Mouse (Mus musculus) forebrain, embryonic 11.5 days (tissue): Measurements from ENCODE around the gene Ccdc134. TPM values are rescaled to one million over a fixed set of nuclear protein-coding genes. Genes with fewer than 3 reads are reported as not detected.
"Not testable (repeated sequence)": the region's sequence is repeated elsewhere in the genome, so short reads cannot be mapped to it uniquely, and the experiment has no call there.

ENCODE experiments used
- ATAC-seq: fragments of 200-750 bp; cut with Nextera tagmentation; replicated peaks from 2 replicates; pipeline ENCODE4 v1.8.0; 2017; ENCODE audit warnings: moderate TSS enrichment; ENCODE audit not compliant: low FRiP score
- DNase-seq: peaks from one replicate; pipeline ENCODE4 v3.0.0-alpha.2; 2017; ENCODE audit warnings: low spot score
- H3K27ac ChIP-seq: fragments of 300-500 bp; sonication (generic); 2 replicates; pipeline ENCODE4 v1.5.1; 2014; ENCODE audit warnings: low read depth, low read length
- H3K27me3 ChIP-seq: fragments of 300-500 bp; sonication (generic); 2 replicates; pipeline ENCODE4 v1.6.1; 2014; ENCODE audit warnings: mild to moderate bottlenecking, low read length, mixed read lengths; ENCODE audit not compliant: control insufficient read depth, insufficient read depth
- H3K36me3 ChIP-seq: fragments of 300-500 bp; sonication (generic); 2 replicates; pipeline ENCODE4 v1.6.1; 2014; ENCODE audit warnings: mild to moderate bottlenecking, low read length, moderate library complexity, mixed read lengths; ENCODE audit not compliant: control insufficient read depth, insufficient read depth
- H3K4me1 ChIP-seq: fragments of 300-500 bp; sonication (generic); replicated peaks from 2 replicates; pipeline ENCODE4 v1.6.1; 2014; ENCODE audit warnings: low read length, mixed read lengths; ENCODE audit not compliant: control insufficient read depth, insufficient read depth
- H3K4me2 ChIP-seq: fragments of 300-500 bp; sonication (generic); 2 replicates; pipeline ENCODE4 v1.6.1; 2014; ENCODE audit warnings: low read depth, mild to moderate bottlenecking, low read length, moderate library complexity, mixed read lengths; ENCODE audit not compliant: severe bottlenecking
- H3K4me3 ChIP-seq: fragments of 300-500 bp; sonication (generic); 2 replicates; pipeline ENCODE4 v1.5.1; 2014; ENCODE audit warnings: low read depth, low read length
- H3K9ac ChIP-seq: fragments of 300-500 bp; sonication (generic); 2 replicates; pipeline ENCODE4 v1.6.1; 2014; ENCODE audit warnings: low read length
- H3K9me3 ChIP-seq: fragments of 300-500 bp; sonication (generic); 2 replicates; pipeline ENCODE4 v1.6.1; 2016; ENCODE audit warnings: low read length, mixed read lengths; ENCODE audit not compliant: control insufficient read depth
- WGBS: fragments of 180-500 bp; shearing (Covaris S2); extraction: QIAGEN DNeasy Blood & Tissue Kit; methylation state at CpG from one replicate; pipeline ENCODE4 v1.1.7; 2014; 5-methylcytosine and 5-hydroxymethylcytosine counted together
- polyA plus RNA-seq: library from polyadenylated mRNA; unstranded; fragments of >200 nt; fragmentation: Nextera tagmentation; extraction: Ambion mirVana; gene quantifications from 2 replicates; pipeline ENCODE4 v1.2.1, GENCODE M21; 2014

Gene Ccdc134
- polyA plus RNA-seq, 1 experiment from 2014 or later: 25.5 TPM

GRCm38 (mm10) chr15:82120544-82120943 is 7.2 kb upstream of the Ccdc134 start:
- Histone ChIP-seq H3K4me3 (no peak overlapping the region), H3K9ac (no peak overlapping the region), H3K27ac (no peak overlapping the region), H3K9me3 (no peaks in the 10 kb centered on the region), H3K36me3 (no peaks in the 10 kb centered on the region), H3K4me1 (no peaks in the 10 kb centered on the region), H3K4me2 (no peak overlapping the region), H3K27me3 (no peaks in the 10 kb centered on the region)
- ATAC-seq: no peak
- 91% methylated on average over 8 of the region's 8 CpGs for WGBS
- DNase-seq: no peak

DNA sequence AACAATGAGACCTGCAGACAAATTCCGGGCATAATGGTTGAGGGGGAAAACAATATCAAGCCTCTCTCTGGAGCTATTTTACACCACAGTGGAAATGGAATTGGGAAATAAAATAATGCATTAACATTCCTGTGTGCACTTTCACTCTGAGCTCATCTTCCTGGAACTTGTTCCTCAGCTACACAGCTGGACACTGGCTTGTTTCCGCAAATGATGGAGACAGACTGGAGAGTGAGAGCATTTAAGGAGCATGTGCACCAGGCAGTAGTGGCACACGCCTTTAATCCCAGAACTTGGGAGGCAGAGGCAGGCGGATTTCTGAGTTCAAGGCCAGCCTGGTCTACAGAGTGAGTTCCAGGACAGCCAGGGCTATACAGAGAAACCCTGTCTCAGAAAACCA is 1.0 kb upstream of the Ccdc134 start:
- 78% methylated on average over 4 of the region's 4 CpGs for WGBS
- H3K36me3 ChIP-seq, H3K4me1 ChIP-seq, DNase-seq, H3K4me2 ChIP-seq, ATAC-seq, H3K4me3 ChIP-seq, H3K27ac ChIP-seq, H3K27me3 ChIP-seq, H3K9ac ChIP-seq, H3K9me3 ChIP-seq: not testable (repeated sequence)

DNA sequence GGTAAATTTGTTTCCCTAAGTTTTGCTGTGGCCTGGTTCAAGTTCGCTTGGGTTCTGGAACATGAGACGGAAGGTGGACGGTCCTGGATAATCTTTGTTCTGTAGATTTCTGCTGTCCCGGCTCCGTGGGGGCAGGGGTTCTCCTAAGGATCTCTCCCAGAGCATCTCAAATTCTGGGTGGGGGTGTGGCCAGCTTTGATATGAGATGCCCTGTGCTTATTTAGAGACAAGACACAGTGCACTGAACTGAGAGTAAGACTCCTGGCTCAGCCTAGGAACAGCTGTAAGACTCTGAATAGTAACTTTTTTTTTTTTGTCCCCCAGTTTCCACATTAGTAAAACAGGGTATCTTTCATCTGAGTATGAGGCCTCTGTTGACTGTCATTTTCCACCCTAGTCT is 676 bp downstream of the Ccdc134 start:
- no peaks in the 10 kb centered on the region for H3K9me3 ChIP-seq
- ATAC-seq (no peak), DNase-seq (no peak)
- peak overlapping the region; percentile 86 for H3K9ac ChIP-seq
- H3K36me3 ChIP-seq: no peaks in the 10 kb centered on the region
- peak overlapping the region; percentile 46; the same call in 1 of the 2 replicates for H3K27ac ChIP-seq
- peak overlapping the region; percentile 95 for H3K4me2 ChIP-seq
- H3K4me1 ChIP-seq: no peaks in the 10 kb centered on the region; the same call in 1 of the 2 replicates
- WGBS: 1% methylated on average over 5 of the region's 5 CpGs
- no peaks in the 10 kb centered on the region for H3K27me3 ChIP-seq
- H3K4me3 ChIP-seq: peak overlapping the region; percentile 78

GRCm38 (mm10) chr15:82130599-82130998 is 2.9 kb downstream of the Ccdc134 start:
- 73% methylated on average over 7 of the region's 7 CpGs for WGBS
- Histone ChIP-seq H3K27me3 (no peaks in the 10 kb centered on the region), H3K36me3 (no peaks in the 10 kb centered on the region), H3K27ac (no peak overlapping the region), H3K9me3 (no peaks in the 10 kb centered on the region), H3K4me2 (no peak overlapping the region), H3K4me1 (no peaks in the 10 kb centered on the region; the same call in 1 of the 2 replicates), H3K9ac (no peak overlapping the region), H3K4me3 (no peak overlapping the region)
- no peak for DNase-seq
- no peak for ATAC-seq

DNA sequence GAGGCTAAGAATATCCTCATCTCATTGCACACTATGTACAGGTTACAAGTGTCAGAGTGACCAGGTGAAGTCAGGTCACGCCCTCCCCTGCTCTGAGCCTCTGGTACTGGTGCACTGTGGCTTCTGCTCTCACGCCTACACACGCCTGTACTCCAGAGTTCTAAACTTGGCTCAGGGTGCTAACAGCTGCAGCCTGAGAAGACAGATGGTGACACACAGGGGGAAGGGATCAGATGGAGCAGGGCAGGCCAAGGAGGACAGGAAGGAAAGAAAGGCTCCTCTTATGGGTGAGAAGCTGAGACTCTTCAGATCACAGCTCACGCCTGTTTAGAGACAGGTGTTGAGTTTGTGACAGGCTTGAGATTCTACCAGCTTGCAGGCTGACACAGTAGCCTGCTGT is 7.7 kb downstream of the Ccdc134 start:
- H3K27ac ChIP-seq: no peak overlapping the region
- WGBS: 89% methylated on average over 4 of the region's 4 CpGs
- no peak overlapping the region for H3K4me3 ChIP-seq
- no peaks in the 10 kb centered on the region for H3K4me1 ChIP-seq
- no peaks in the 10 kb centered on the region for H3K27me3 ChIP-seq
- no peak overlapping the region for H3K4me2 ChIP-seq
- no peak for DNase-seq
- H3K9me3 ChIP-seq: no peaks in the 10 kb centered on the region
- no peak for ATAC-seq
- H3K36me3 ChIP-seq: no peaks in the 10 kb centered on the region
- no peak overlapping the region for H3K9ac ChIP-seq

DNA sequence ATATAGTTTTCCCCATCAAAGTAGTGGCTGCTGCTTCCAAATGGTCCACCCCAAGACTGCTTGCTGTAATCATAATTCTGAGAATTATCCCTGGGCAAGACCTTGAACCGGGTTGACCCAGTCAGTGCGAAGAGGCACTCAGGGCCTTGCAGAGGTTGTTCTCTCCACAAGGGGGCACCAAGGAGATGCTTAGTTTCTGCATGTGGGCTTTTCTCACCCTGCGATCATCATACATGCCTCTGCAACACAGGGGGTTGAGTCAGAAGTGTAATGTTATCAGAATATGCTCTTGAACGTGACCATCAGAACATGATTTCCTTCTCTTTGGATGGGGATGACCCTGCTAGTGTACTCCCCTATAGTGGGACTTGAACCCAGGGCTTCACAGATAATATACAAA is 10.8 kb downstream of the Ccdc134 start:
- DNase-seq (peak; percentile 70), ATAC-seq (peak; percentile 60; the same call in 1 of the 2 replicates)
- WGBS: 66% methylated on average over 4 of the region's 4 CpGs
- no peaks in the 10 kb centered on the region for H3K27me3 ChIP-seq
- H3K4me2 ChIP-seq: no peak overlapping the region
- no peaks in the 10 kb centered on the region for H3K4me1 ChIP-seq
- no peak overlapping the region for H3K27ac ChIP-seq
- H3K9me3 ChIP-seq: no peaks in the 10 kb centered on the region
- no peak overlapping the region for H3K9ac ChIP-seq
- H3K36me3 ChIP-seq: no peaks in the 10 kb centered on the region; the same call in 1 of the 2 replicates
- H3K4me3 ChIP-seq: no peak overlapping the region

DNA sequence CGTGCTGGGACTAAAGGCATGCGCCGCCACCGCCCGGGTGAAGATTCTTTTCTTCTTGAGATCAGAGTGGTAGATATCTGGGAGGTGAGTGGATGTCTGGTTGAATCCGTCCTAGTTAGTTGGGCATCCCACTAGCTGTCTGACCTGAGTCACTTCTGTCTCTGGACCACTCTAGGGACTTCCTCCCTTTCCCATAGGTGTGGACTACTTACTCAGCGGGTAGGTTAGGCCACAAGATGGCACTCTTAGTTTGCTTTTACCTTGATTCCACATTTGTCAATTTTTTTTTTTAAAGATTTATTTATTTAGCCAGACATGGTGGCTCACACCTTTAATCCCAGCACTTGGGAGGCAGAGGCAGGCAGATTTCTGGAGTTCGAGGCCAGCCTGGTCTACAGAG is 11.5 kb downstream of the Ccdc134 start:
- Histone ChIP-seq H3K9me3 (no peaks in the 10 kb centered on the region), H3K27me3 (no peaks in the 10 kb centered on the region), H3K27ac (no peak overlapping the region), H3K9ac (no peak overlapping the region), H3K4me3 (no peak overlapping the region), H3K36me3 (no peaks in the 10 kb centered on the region; the same call in 1 of the 2 replicates), H3K4me1 (no peaks in the 10 kb centered on the region), H3K4me2 (no peak overlapping the region)
- ATAC-seq (no peak), DNase-seq (no peak)
- 92% methylated on average over 8 of the region's 8 CpGs for WGBS

DNA sequence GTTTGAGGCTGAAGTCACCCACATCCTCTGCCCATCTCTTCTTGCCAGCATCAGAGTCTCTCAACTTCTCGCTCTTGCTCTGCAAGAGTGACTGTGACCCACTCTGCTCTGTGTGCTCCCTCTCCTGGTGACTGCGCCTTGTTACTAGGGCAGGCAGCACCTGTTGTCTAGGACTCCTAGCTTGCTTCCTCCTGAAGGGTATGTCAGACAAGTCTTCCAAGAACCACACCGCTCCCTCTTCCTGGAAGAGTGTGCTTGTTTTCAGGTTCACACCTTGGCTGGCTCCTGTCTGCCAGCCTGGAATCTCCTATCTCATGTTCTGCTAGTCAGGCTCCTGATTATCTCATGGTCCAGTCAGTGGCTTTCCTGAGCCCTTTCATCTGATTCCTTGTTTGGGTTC is 12.6 kb downstream of the Ccdc134 start:
- no peak overlapping the region for H3K4me3 ChIP-seq
- H3K9ac ChIP-seq: no peak overlapping the region
- no peak overlapping the region for H3K4me2 ChIP-seq
- peaks cover under 1% of the 10 kb centered on the region; the same call in 1 of the 2 replicates for H3K4me1 ChIP-seq
- DNase-seq (no peak), ATAC-seq (no peak)
- no peaks in the 10 kb centered on the region; the same call in 1 of the 2 replicates for H3K36me3 ChIP-seq
- 84% methylated on average over 3 of the region's 3 CpGs for WGBS
- H3K27ac ChIP-seq: no peak overlapping the region
- no peaks in the 10 kb centered on the region for H3K9me3 ChIP-seq
- H3K27me3 ChIP-seq: no peaks in the 10 kb centered on the region

DNA sequence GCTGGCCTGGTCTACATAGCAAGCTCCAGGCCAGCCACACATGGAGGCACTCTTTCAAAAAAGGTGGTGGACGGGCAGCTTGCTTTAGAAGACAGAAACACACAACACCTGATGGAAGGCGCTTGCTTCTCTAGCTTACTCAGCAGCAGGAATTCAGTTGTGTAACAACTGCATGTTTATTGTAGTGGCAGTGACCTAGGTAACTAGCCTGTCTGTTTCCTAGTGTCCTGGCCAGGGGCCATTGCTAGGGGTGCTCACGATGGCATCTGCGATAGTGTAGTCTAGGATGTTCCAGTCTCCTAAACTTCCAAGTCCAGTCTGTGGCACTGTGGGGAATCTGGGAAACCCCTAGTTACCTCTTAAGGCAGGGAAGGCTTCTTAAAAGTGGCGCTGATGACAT is 16.4 kb downstream of the Ccdc134 start:
- H3K27ac ChIP-seq: peak overlapping the region; percentile 57
- DNase-seq: no peak
- ATAC-seq: no peak
- no peaks in the 10 kb centered on the region for H3K9me3 ChIP-seq
- H3K4me1 ChIP-seq: peaks cover 14% of the 10 kb centered on the region; the same call in 1 of the 2 replicates
- no peaks in the 10 kb centered on the region; the same call in 1 of the 2 replicates for H3K36me3 ChIP-seq
- 0 out of 2 replicates have a peak overlapping the region, but pooled peaks have one; percentile 0 for H3K9ac ChIP-seq
- H3K27me3 ChIP-seq: no peaks in the 10 kb centered on the region
- H3K4me3 ChIP-seq: no peak overlapping the region
- WGBS: 86% methylated on average over 5 of the region's 5 CpGs
- no peak overlapping the region for H3K4me2 ChIP-seq
